Mouse (Mus musculus) lung, postnatal 4 days (tissue): ENCODE measurements around the gene Bcorl1.

Experiments
- DNase-seq, 2 experiments: peaks; one replicate each; pipeline ENCODE4 v3.0.0; 2021

Bcorl1 gene

GRCm38 (mm10) chrX:48341141-48341540, at the start of gene Bcorl1:
Bcorl1 (plus strand) TSS chrX:48341358.
- peak; percentile 60 to 70 for DNase-seq

- no peak for DNase-seq
These were observed 49.7 kb upstream of the Bcorl1 start for GRCm38 (mm10) chrX:48291413-48291812.

GRCm38 (mm10) chrX:48305356-48305755, 35.8 kb upstream of the Bcorl1 start:
- no peak for DNase-seq

GRCm38 (mm10) chrX:48310706-48311517, 30.2 kb upstream of the Bcorl1 start:
- DNase-seq = peak in 1 of 2 experiments; percentile 20

- DNase-seq = no peak
These were observed 29.4 kb upstream of the Bcorl1 start for GRCm38 (mm10) chrX:48311727-48312126.

GRCm38 (mm10) chrX:48314530-48315079, 26.6 kb upstream of the Bcorl1 start:
- peak; percentile 90 for DNase-seq

- DNase-seq = no peak
These were observed 23.7 kb upstream of the Bcorl1 start for GRCm38 (mm10) chrX:48317444-48317843.

- peak; percentile 35 to 38 for DNase-seq
These were observed 23.0 kb upstream of the Bcorl1 start for GRCm38 (mm10) chrX:48318194-48318593.

GRCm38 (mm10) chrX:48340441-48341049, 613 bp upstream of the Bcorl1 start:
- DNase-seq = peak; percentile 24 to 30

- peak; percentile 63 to 83 for DNase-seq
These were observed 533 bp downstream of the Bcorl1 start for GRCm38 (mm10) chrX:48341621-48342161.

- peak in 1 of 2 experiments; percentile 18 for DNase-seq
These were observed 1.6 kb downstream of the Bcorl1 start for GRCm38 (mm10) chrX:48342731-48343130.

- DNase-seq = peak; percentile 89 to 96
These were observed 2.3 kb downstream of the Bcorl1 start for GRCm38 (mm10) chrX:48343461-48343952.

- peak in 1 of 2 experiments; percentile 30 for DNase-seq
These were observed 2.9 kb downstream of the Bcorl1 start for GRCm38 (mm10) chrX:48343966-48344642.

GRCm38 (mm10) chrX:48344643-48345384, 3.7 kb downstream of the Bcorl1 start:
- peak; percentile 19 to 28 for DNase-seq

- peak; percentile 32 to 34 for DNase-seq
These were observed 4.3 kb downstream of the Bcorl1 start for GRCm38 (mm10) chrX:48345385-48345932.

- DNase-seq = no peak
These were observed 14.2 kb downstream of the Bcorl1 start for GRCm38 (mm10) chrX:48355346-48355745.

GRCm38 (mm10) chrX:48365836-48366577, 24.8 kb downstream of the Bcorl1 start:
- DNase-seq = peak in 1 of 2 experiments; percentile 16

GRCm38 (mm10) chrX:48367841-48368240, 26.7 kb downstream of the Bcorl1 start:
- no peak for DNase-seq

GRCm38 (mm10) chrX:48383643-48384042, 42.5 kb downstream of the Bcorl1 start:
- peak; percentile 37 to 61 for DNase-seq

- DNase-seq = no peak
These were observed 44.8 kb downstream of the Bcorl1 start for GRCm38 (mm10) chrX:48385927-48386326.

GRCm38 (mm10) chrX:48389380-48389779, 48.2 kb downstream of the Bcorl1 start:
- DNase-seq = no peak
